ENCODE assay signal across 27 mouse cellular contexts in genomic region chr13:97954051-97954450, GRCm38 (mm10).
A peak's percentile ranks its signal among the peaks of the same experiment; 100 is the strongest.
DNase-seq lines count a peak whose midpoint lies in the region; ATAC-seq and TF ChIP-seq lines count a peak whose summit lies in the region.
"Had no signal": no experiment of that assay in that cellular context is flagged by ENCODE, and none has a peak within 500 bp of the region (broad histone marks: within the 10 kb centered on the region; RNA-seq: fewer than 3 reads in every experiment).

No protein-coding gene starts in this region.

- TF ChIP-seq CTCF in forebrain, postnatal 0 days (IDR thresholded peaks at IDR 0.05; ENCODE audit: low read depth) = no peak
- TF ChIP-seq CTCF in brain, embryonic 14.5 days (IDR thresholded peaks at IDR 0.05; ENCODE audit: borderline replicate concordance, extremely low read depth, insufficient read depth, insufficient read length) = no peak

- no peaks in the 10 kb centered on the region for H3K9me3 ChIP-seq in forebrain, postnatal 0 days (ENCODE audit: low read length)
- no peaks in the 10 kb centered on the region for H3K9me3 ChIP-seq in forebrain, embryonic 12.5 days
- H3K9me3 ChIP-seq in midbrain, embryonic 13.5 days = no peaks in the 10 kb centered on the region
- H3K9me3 ChIP-seq in midbrain, embryonic 11.5 days (ENCODE audit: control insufficient read depth, low read length) = no peaks in the 10 kb centered on the region
- H3K9me3 ChIP-seq: embryonic facial prominence, embryonic 12.5 days; embryonic facial prominence, embryonic 15.5 days; heart, embryonic 10.5 days; heart, embryonic 13.5 days; hindbrain, embryonic 12.5 days had no signal

- DNase-seq in forebrain, postnatal 0 days = peak; percentile 26
- no peak for DNase-seq in midbrain, embryonic 11.5 days (ENCODE audit: low spot score, missing footprints)
- DNase-seq in retina, postnatal 1 day = peak; percentile 16
- no peak for DNase-seq in retina, embryonic 14.5 days (ENCODE audit: low spot score)
- peak; percentile 46 for DNase-seq in brain, embryonic 14.5 days (ENCODE audit: low read depth)
- no peak for DNase-seq in heart, postnatal 25 days (ENCODE audit: low spot score)
- DNase-seq: adrenal gland, postnatal 10 days; adrenal gland, postnatal 36 days; B cell, adult 2 months; cerebellum, adult 11 months; cerebellum, adult 2 months; cerebellum, adult 9-11 months; cerebellum, postnatal 25 days; gastrocnemius, postnatal 25 days; heart, adult 2 months; heart, postnatal 14 days had no signal

- no peak for ATAC-seq in forebrain, postnatal 0 days
- no peak for ATAC-seq in forebrain, embryonic 12.5 days (ENCODE audit: low FRiP score)
- ATAC-seq in midbrain, embryonic 13.5 days = no peak
- no peak for ATAC-seq in midbrain, embryonic 11.5 days (ENCODE audit: low FRiP score)
- ATAC-seq: hindbrain, embryonic 16.5 days; inflammation-experienced regulatory T-cells, adult 6 months; intestine, embryonic 16.5 days had no signal

- no peak overlapping the region for H3K4me3 ChIP-seq in forebrain, postnatal 0 days (ENCODE audit: low read depth, low read length)
- no peak overlapping the region for H3K4me3 ChIP-seq in forebrain, embryonic 12.5 days (replicated peaks)
- no peak overlapping the region for H3K4me3 ChIP-seq in midbrain, embryonic 13.5 days (replicated peaks)
- H3K4me3 ChIP-seq in midbrain, embryonic 11.5 days (ENCODE audit: low read depth, low read length) = no peak overlapping the region
- H3K4me3 ChIP-seq: embryonic facial prominence, embryonic 12.5 days; embryonic facial prominence, embryonic 15.5 days; heart, adult 2 months; heart, embryonic 10.5 days; heart, embryonic 13.5 days; hindbrain, embryonic 12.5 days had no signal

- H3K4me1 ChIP-seq in forebrain, postnatal 0 days (ENCODE audit: insufficient read depth) = peaks cover 5% of the 10 kb centered on the region; the same call in 1 of the 2 replicates
- peaks cover 16% of the 10 kb centered on the region; the same call in 1 of the 2 replicates for H3K4me1 ChIP-seq in forebrain, embryonic 12.5 days
- H3K4me1 ChIP-seq in midbrain, embryonic 13.5 days (replicated peaks) = peaks cover 23% of the 10 kb centered on the region
- H3K4me1 ChIP-seq in midbrain, embryonic 11.5 days (ENCODE audit: control insufficient read depth, insufficient read depth, low read length) = peaks cover 10% of the 10 kb centered on the region; the same call in 1 of the 2 replicates
- H3K4me1 ChIP-seq: embryonic facial prominence, embryonic 12.5 days; heart, embryonic 10.5 days had no signal

- no peak for TF ChIP-seq POLR2A in brain, embryonic 14.5 days (IDR thresholded peaks at IDR 0.05; ENCODE audit: borderline replicate concordance, extremely low read depth, insufficient read depth, insufficient read length, poor library complexity, severe bottlenecking)

- H3K27ac ChIP-seq in forebrain, postnatal 0 days (ENCODE audit: low read depth, low read length) = no peak overlapping the region
- no peak overlapping the region for H3K27ac ChIP-seq in forebrain, embryonic 12.5 days
- peak overlapping the region; percentile 35; the same call in 1 of the 2 replicates for H3K27ac ChIP-seq in midbrain, embryonic 13.5 days
- no peak overlapping the region for H3K27ac ChIP-seq in midbrain, embryonic 11.5 days (ENCODE audit: low read depth, low read length)
- H3K27ac ChIP-seq: embryonic facial prominence, embryonic 12.5 days; embryonic facial prominence, embryonic 15.5 days; heart, adult 2 months; heart, embryonic 10.5 days; heart, embryonic 13.5 days; hindbrain, embryonic 12.5 days had no signal

- H3K27me3 ChIP-seq in forebrain, postnatal 0 days (ENCODE audit: insufficient read depth, low read length) = no peaks in the 10 kb centered on the region
- H3K27me3 ChIP-seq in forebrain, embryonic 12.5 days = 0 out of 2 replicates have a peak, but pooled peaks cover 3% of the 10 kb centered on the region
- no peaks in the 10 kb centered on the region for H3K27me3 ChIP-seq in midbrain, embryonic 13.5 days
- H3K27me3 ChIP-seq in midbrain, embryonic 11.5 days (ENCODE audit: control insufficient read depth, insufficient read depth, low read length) = no peaks in the 10 kb centered on the region
- H3K27me3 ChIP-seq: CH12.LX; embryonic facial prominence, embryonic 12.5 days; embryonic facial prominence, embryonic 15.5 days; hindbrain, embryonic 12.5 days had no signal

- intact Hi-C loops in heart, postnatal 25 days (cut with DNase I) = no loop called here

- peaks cover 3% of the 10 kb centered on the region; the same call in 1 of the 2 replicates for H3K36me3 ChIP-seq in forebrain, postnatal 0 days (ENCODE audit: insufficient read depth)
- no peaks in the 10 kb centered on the region for H3K36me3 ChIP-seq in forebrain, embryonic 12.5 days (replicated peaks)
- H3K36me3 ChIP-seq in midbrain, embryonic 13.5 days = no peaks in the 10 kb centered on the region
- no peaks in the 10 kb centered on the region for H3K36me3 ChIP-seq in midbrain, embryonic 11.5 days (ENCODE audit: control insufficient read depth, insufficient read depth, low read length)
- H3K36me3 ChIP-seq: embryonic facial prominence, embryonic 12.5 days; embryonic facial prominence, embryonic 15.5 days; heart, embryonic 10.5 days had no signal

- H3K9ac ChIP-seq in forebrain, postnatal 0 days = no peak overlapping the region
- H3K9ac ChIP-seq in forebrain, embryonic 12.5 days = no peak overlapping the region
- H3K9ac ChIP-seq in midbrain, embryonic 13.5 days (replicated peaks) = no peak overlapping the region
- no peak overlapping the region for H3K9ac ChIP-seq in midbrain, embryonic 11.5 days (ENCODE audit: low read length)
- H3K9ac ChIP-seq: embryonic facial prominence, embryonic 12.5 days; embryonic facial prominence, embryonic 15.5 days; heart, embryonic 13.5 days; hindbrain, embryonic 12.5 days had no signal

- WGBS in forebrain, postnatal 0 days = 30% methylated on average over 6 of the region's 6 CpGs
- WGBS in forebrain, embryonic 12.5 days = 40% methylated on average over 6 of the region's 6 CpGs
- 35% methylated on average over 6 of the region's 6 CpGs for WGBS in midbrain, embryonic 13.5 days
- whole genome bisulfite sequencing in midbrain, embryonic 11.5 days = 51% methylated on average over 5 of the region's 6 CpGs

- H3K4me2 ChIP-seq in forebrain, postnatal 0 days (ENCODE audit: low read depth) = no peak overlapping the region
- H3K4me2 ChIP-seq in forebrain, embryonic 12.5 days = no peak overlapping the region
- H3K4me2 ChIP-seq in midbrain, embryonic 13.5 days (replicated peaks) = no peak overlapping the region
- no peak overlapping the region for H3K4me2 ChIP-seq in midbrain, embryonic 11.5 days
- H3K4me2 ChIP-seq: embryonic facial prominence, embryonic 12.5 days; embryonic facial prominence, embryonic 15.5 days; heart, embryonic 13.5 days; hindbrain, embryonic 12.5 days had no signal

Comparison
In these comparisons a context has a peak if more than half of its experiments do, and no peak if none do; other contexts are left out.
1. DNase-seq: peak in forebrain, postnatal 0 days (single experiment), retina, postnatal 1 day (single experiment) and brain, embryonic 14.5 days (single experiment); none in midbrain, embryonic 11.5 days (single experiment), retina, embryonic 14.5 days (single experiment) and heart, postnatal 25 days (single experiment).